Mouse (Mus musculus) C2C12 (cell line): ENCODE data around the gene Dapk1. TPM values are rescaled to one million over a fixed set of nuclear protein-coding genes. Genes with fewer than 3 reads are reported as not detected.

Experiments
- H3K27me3 ChIP-seq: one replicate; pipeline ENCODE4 v1.6.1; 2011; ENCODE audit not compliant: control insufficient read depth, insufficient read depth, insufficient read length
- H3K36me3 ChIP-seq: one replicate; pipeline ENCODE4 v1.6.1; 2011; ENCODE audit not compliant: control insufficient read depth, insufficient read depth
- H3K4me3 ChIP-seq: one replicate; pipeline ENCODE4 v1.5.1; 2011; ENCODE audit warnings: mild to moderate bottlenecking, control low read depth; ENCODE audit not compliant: poor library complexity, insufficient read depth, severe bottlenecking
- H3K79me2 ChIP-seq: one replicate; pipeline ENCODE4 v1.6.1; 2011; ENCODE audit not compliant: control insufficient read depth, insufficient read depth
- H3K79me3 ChIP-seq: one replicate; pipeline ENCODE4 v1.6.1; 2011; ENCODE audit warnings: low read depth, control low read depth
- H3ac ChIP-seq: one replicate; pipeline ENCODE3; 2011; ENCODE audit warnings: low read depth; ENCODE audit not compliant: control insufficient read depth, insufficient read length
- CEBPB ChIP-seq: IDR thresholded peaks from one replicate; pipeline ENCODE4 v1.6.1; 2011; ENCODE audit warnings: low read depth, mild to moderate bottlenecking, control low read depth, moderate library complexity
- CTCF ChIP-seq: IDR thresholded peaks from one replicate; pipeline ENCODE4 v1.5.1; 2011; ENCODE audit not compliant: control insufficient read depth, insufficient read depth, insufficient read length
- FOSL1 ChIP-seq: IDR thresholded peaks from one replicate; pipeline ENCODE4 v1.8.0; 2011; ENCODE audit warnings: mild to moderate bottlenecking, low read length; ENCODE audit not compliant: poor library complexity, insufficient read depth, severe bottlenecking
- MAX ChIP-seq: IDR thresholded peaks from one replicate; pipeline ENCODE4 v1.6.1; 2011; ENCODE audit warnings: mild to moderate bottlenecking, control low read depth
- MYOD1 ChIP-seq: IDR thresholded peaks from one replicate; pipeline ENCODE4 v1.6.1; 2011; ENCODE audit warnings: low read depth; ENCODE audit not compliant: control insufficient read depth, insufficient read length
- MYOG ChIP-seq: IDR thresholded peaks from one replicate; pipeline ENCODE4 v1.6.1; 2011; ENCODE audit not compliant: control insufficient read depth, insufficient read length; ENCODE audit errors: extremely low read depth
- USF1 ChIP-seq: IDR thresholded peaks from one replicate; pipeline ENCODE4 v1.6.1; 2011; ENCODE audit warnings: low read depth, mild to moderate bottlenecking, control low read depth, moderate library complexity
- polyA plus RNA-seq: library from polyadenylated mRNA; unstranded; fragments of >200 nt; fragmentation: generic; extraction: Trizol; gene quantifications from one replicate; pipeline ENCODE4 v1.2.1, GENCODE M21; 2012; ENCODE audit warnings: missing spikeins

The Dapk1 gene
- polyA plus RNA-seq, 1 experiment: not detected

DNA sequence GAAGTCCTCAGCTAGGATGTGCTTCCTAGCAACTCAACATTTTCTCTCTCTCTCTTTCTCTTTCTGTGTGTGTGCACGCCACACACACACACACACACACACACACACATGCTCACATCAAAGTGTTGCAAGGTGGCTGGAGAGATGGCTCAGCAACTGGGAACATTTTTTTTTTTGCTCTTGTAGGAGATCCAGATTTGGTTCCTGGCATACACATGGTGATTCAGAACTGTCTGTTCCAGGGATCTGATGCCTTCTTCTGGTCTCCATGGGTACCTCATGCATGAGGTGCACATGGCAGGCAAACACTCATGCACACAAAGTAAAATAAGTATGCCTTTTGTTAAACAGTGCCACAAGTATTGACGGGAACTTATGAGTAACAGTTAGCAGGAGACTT is 89.2 kb downstream of the Dapk1 start:
- Histone ChIP-seq H3K27me3 (no peaks in the 10 kb centered on the region), H3K4me3 (no peak overlapping the region), H3K36me3 (no peaks in the 10 kb centered on the region), H3ac (no peak overlapping the region), H3K79me2 (no peaks in the 10 kb centered on the region), H3K79me3 (no peaks in the 10 kb centered on the region)
- TF ChIP-seq CEBPB: no peak
- TF ChIP-seq USF1: no peak
- TF ChIP-seq FOSL1: no peak

DNA sequence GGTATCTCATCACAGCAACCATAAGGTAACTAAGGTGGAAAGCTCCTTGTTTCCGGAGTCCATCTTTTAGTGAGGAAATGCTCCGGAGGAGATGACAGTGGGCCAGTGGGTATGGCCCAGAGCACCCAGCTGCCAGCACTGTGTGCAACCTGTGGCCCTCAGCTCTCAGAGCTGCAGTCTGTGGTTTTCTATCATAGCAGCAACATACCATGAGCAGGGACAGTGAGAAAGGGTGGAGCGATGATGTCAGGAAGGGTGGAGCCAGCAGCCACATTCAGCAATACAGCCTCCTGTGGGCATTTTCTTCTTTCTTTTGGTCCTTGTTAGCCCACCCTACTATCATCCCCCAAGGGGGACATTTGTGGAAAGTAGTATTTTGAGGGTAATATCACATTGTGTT is 90.2 kb downstream of the Dapk1 start:
- Histone ChIP-seq H3K4me3 (no peak overlapping the region), H3K36me3 (no peaks in the 10 kb centered on the region), H3ac (no peak overlapping the region), H3K79me3 (no peaks in the 10 kb centered on the region), H3K79me2 (no peaks in the 10 kb centered on the region), H3K27me3 (no peaks in the 10 kb centered on the region)
- TF ChIP-seq MYOG: no peak
- TF ChIP-seq CTCF: no peak
- TF ChIP-seq MYOD1: no peak
- no peak for TF ChIP-seq USF1
- TF ChIP-seq MAX: no peak

GRCm38 (mm10) chr13:60695186-60695980 is 93.6 kb downstream of the Dapk1 start:
- H3ac ChIP-seq: no peak overlapping the region
- H3K27me3 ChIP-seq: no peaks in the 10 kb centered on the region
- no peaks in the 10 kb centered on the region for H3K36me3 ChIP-seq
- TF ChIP-seq MYOD1 (no peak), MYOG (no peak), MAX (no peak), FOSL1 (no peak), CTCF (no peak), USF1 (no peak), CEBPB (no peak)
- no peak overlapping the region for H3K4me3 ChIP-seq
- H3K79me3 ChIP-seq: no peaks in the 10 kb centered on the region
- H3K79me2 ChIP-seq: no peaks in the 10 kb centered on the region

GRCm38 (mm10) chr13:60696323-60696722 is 94.6 kb downstream of the Dapk1 start:
- Histone ChIP-seq H3K27me3 (no peaks in the 10 kb centered on the region), H3K36me3 (no peaks in the 10 kb centered on the region), H3K4me3 (no peak overlapping the region), H3ac (no peak overlapping the region), H3K79me3 (no peaks in the 10 kb centered on the region), H3K79me2 (no peaks in the 10 kb centered on the region)
- TF ChIP-seq CTCF (no peak), MAX (no peak), FOSL1 (no peak), CEBPB (no peak), USF1 (no peak), MYOD1 (no peak), MYOG (no peak)

DNA sequence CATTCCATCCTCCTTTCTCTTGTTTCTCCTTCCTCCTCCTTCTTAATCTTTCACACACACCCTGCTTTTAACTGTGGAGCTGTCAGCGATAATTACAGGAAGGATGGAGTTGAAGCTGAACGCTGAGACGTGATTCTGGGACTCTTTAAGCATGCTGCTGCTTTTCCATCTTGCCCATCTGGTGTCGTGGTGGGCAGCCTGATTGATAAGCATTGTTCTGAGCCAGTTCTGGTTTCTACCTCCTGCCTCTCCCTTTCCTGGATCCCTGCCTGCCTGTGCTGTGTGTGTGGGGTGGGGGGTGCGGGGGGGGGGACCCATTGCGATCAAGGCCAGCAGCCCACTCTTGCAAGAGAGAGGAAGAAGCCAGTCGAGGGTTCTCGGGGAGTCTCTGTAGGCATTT is 95.0 kb downstream of the Dapk1 start:
- TF ChIP-seq CTCF (no peak), MYOG (no peak), FOSL1 (no peak), MAX (no peak), MYOD1 (no peak), CEBPB (no peak), USF1 (no peak)

GRCm38 (mm10) chr13:60698021-60698420 is 96.3 kb downstream of the Dapk1 start:
- H3K27me3 ChIP-seq: no peaks in the 10 kb centered on the region
- H3K4me3 ChIP-seq: no peak overlapping the region
- no peaks in the 10 kb centered on the region for H3K79me2 ChIP-seq
- H3K79me3 ChIP-seq: no peaks in the 10 kb centered on the region
- H3ac ChIP-seq: no peak overlapping the region
- no peak for TF ChIP-seq USF1
- no peak for TF ChIP-seq MYOD1
- no peak for TF ChIP-seq CEBPB
- TF ChIP-seq CTCF: no peak
- no peak for TF ChIP-seq MAX
- TF ChIP-seq FOSL1: no peak
- TF ChIP-seq MYOG: no peak
- H3K36me3 ChIP-seq: no peaks in the 10 kb centered on the region

More for the DNA sequence above, 95.0 kb downstream of the Dapk1 start:
- H3K27me3 ChIP-seq: no peaks in the 10 kb centered on the region
- H3K36me3 ChIP-seq: no peaks in the 10 kb centered on the region
- H3ac ChIP-seq: no peak overlapping the region
- no peak overlapping the region for H3K4me3 ChIP-seq
- H3K79me3 ChIP-seq: no peaks in the 10 kb centered on the region
- H3K79me2 ChIP-seq: no peaks in the 10 kb centered on the region
